Mouse (Mus musculus): ENCODE data around the gene Gm45837. TPM values are rescaled to one million over a fixed set of nuclear protein-coding genes. Genes with fewer than 3 reads are reported as not detected.

Gm45837 gene
- 0.06 TPM in 1 of 2 replicates, not detected in the other for polyA plus RNA-seq (2016; fragmentation: Nextera tagmentation; extraction: Ambion mirVana)

DNA sequence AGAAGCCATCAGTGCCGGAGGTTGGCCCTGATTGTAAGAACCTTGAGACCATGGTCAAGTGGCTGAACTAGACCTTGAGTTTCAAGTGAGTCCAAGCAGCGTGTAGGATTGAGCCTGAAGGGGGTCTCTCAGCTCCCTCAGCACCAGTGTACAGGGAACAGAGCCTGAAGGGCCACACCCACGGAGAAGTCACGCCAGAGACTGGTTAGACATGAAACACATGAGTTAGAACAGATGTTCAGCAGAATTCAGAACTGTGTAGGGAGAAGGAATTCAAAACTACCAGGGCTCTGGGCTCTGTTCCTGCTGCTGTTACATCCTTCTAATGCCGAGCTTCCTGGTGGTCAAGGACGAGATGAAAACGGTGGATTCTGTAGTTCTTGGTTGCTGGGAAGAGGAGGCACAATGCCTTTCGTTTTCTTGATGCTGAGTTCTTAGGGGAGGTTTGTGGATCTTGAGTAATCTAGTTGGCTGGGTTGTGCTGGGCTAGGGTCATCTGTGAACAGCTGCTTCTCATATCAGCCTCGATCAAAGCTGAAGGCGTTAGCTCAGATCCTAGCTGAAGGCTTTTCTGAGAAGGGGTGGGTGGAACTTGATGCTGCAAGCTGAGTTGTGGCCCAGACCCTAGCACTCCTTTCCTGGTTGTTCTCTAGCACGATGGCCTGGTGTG is at the start of gene Gm45837:
Gene Gm45837, plus strand, starts transcription at position 620 of the 670 bp plus-strand sequence.
- H3K4me3 ChIP-seq: no peak within 1 kb of the TSS
- no peak within 1 kb of the TSS for H3K27ac ChIP-seq
- H3K36me3 ChIP-seq: peaks cover 9% of the 10 kb centered on the region; the same call in 1 of the 2 replicates
- H3K9me3 ChIP-seq (replicated peaks): no peaks in the 10 kb centered on the region
- peaks cover 13% of the 10 kb centered on the region for H3K4me1 ChIP-seq
- DNase-seq (ENCODE audit: low spot score): no peak
- no peaks in the 10 kb centered on the region for H3K27me3 ChIP-seq (ENCODE audit: low read depth, poor library complexity, severe bottlenecking)
- WGBS: 82% methylated on average over 11 of the region's 11 CpGs

DNA sequence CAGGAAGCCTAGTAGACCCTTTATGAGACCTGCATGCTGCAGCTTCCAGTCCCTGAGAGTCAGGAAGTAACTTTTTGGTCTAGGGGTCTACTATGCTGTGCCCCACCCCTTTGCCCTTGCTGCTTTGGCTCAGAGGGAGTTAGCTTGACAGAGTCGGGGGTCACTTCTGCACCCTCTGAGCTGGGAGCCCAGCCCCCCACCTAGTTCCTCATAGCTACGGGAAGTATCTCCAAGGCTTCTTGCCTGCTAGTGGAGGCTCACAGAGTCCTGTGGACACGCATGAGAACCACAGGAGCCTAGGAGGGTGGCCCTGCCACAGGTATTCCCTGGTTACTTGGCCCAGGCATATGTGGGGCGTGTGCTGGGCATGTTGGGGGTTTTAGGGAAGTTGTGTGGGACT is 49.7 kb upstream of the Gm45837 start:
- no peaks in the 10 kb centered on the region for H3K9me3 ChIP-seq (replicated peaks)
- DNase-seq (ENCODE audit: low spot score): no peak
- no peaks in the 10 kb centered on the region for H3K36me3 ChIP-seq
- H3K27me3 ChIP-seq (ENCODE audit: low read depth, poor library complexity, severe bottlenecking): no peaks in the 10 kb centered on the region
- 87% methylated on average over 4 of the region's 4 CpGs for WGBS
- H3K27ac ChIP-seq: no peak overlapping the region; the same call in 1 of the 2 replicates
- H3K4me3 ChIP-seq: no peak overlapping the region
- H3K4me1 ChIP-seq: peaks cover 28% of the 10 kb centered on the region

- Histone ChIP-seq H3K4me1 (peaks cover 20% of the 10 kb centered on the region), H3K36me3 (no peaks in the 10 kb centered on the region), H3K4me3 (no peak overlapping the region), H3K9me3 (replicated peaks) (no peaks in the 10 kb centered on the region), H3K27ac (peak overlapping the region; percentile 1; the same call in 1 of the 2 replicates), H3K27me3 (ENCODE audit: low read depth, poor library complexity, severe bottlenecking) (no peaks in the 10 kb centered on the region)
- DNase-seq (ENCODE audit: low spot score): no peak
- WGBS: 67% methylated on average over 4 of the region's 4 CpGs
Observed at GRCm38 (mm10) chr7:101361767-101362166, 48.9 kb upstream of the Gm45837 start.

GRCm38 (mm10) chr7:101362791-101363191 is 47.9 kb upstream of the Gm45837 start:
- Histone ChIP-seq H3K27ac (no peak overlapping the region), H3K4me3 (no peak overlapping the region), H3K36me3 (no peaks in the 10 kb centered on the region), H3K27me3 (ENCODE audit: low read depth, poor library complexity, severe bottlenecking) (no peaks in the 10 kb centered on the region), H3K4me1 (peaks cover 12% of the 10 kb centered on the region), H3K9me3 (replicated peaks) (no peaks in the 10 kb centered on the region)
- DNase-seq (ENCODE audit: low spot score): no peak
- WGBS: 75% methylated on average over 5 of the region's 5 CpGs

DNA sequence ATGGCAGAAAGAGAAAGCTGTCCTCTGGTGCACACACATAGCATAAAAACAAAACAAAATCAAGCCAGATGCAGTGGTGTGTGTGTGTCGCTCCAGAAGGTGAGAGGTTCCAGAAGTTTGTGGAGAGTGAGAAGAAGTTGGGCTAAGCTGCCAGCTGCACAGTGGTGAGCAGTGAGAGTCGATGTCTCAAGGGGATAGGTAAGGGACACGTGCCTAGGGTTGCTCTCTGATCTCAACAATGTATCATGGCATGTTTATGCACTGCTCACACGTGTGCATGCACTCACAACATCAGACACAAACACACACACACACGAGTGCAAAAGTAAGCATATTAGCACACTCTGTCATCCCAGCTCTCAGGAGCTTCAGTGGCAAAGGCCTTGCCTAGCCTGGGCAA is 46.8 kb upstream of the Gm45837 start:
- Histone ChIP-seq H3K27me3 (ENCODE audit: low read depth, poor library complexity, severe bottlenecking) (no peaks in the 10 kb centered on the region), H3K4me3 (no peak overlapping the region), H3K9me3 (replicated peaks) (no peaks in the 10 kb centered on the region), H3K4me1 (peaks cover 12% of the 10 kb centered on the region), H3K36me3 (no peaks in the 10 kb centered on the region), H3K27ac (no peak overlapping the region)
- WGBS: 82% methylated on average over 5 of the region's 5 CpGs
- no peak for DNase-seq (ENCODE audit: low spot score)

GRCm38 (mm10) chr7:101367901-101368852 is 42.5 kb upstream of the Gm45837 start:
- Histone ChIP-seq H3K4me3 (no peak overlapping the region), H3K9me3 (replicated peaks) (no peaks in the 10 kb centered on the region), H3K27me3 (ENCODE audit: low read depth, poor library complexity, severe bottlenecking) (no peaks in the 10 kb centered on the region), H3K36me3 (no peaks in the 10 kb centered on the region), H3K27ac (no peak overlapping the region), H3K4me1 (0 out of 2 replicates have a peak, but pooled peaks cover 7% of the 10 kb centered on the region)
- 70% methylated on average over 11 of the region's 11 CpGs for WGBS
- no peak for DNase-seq (ENCODE audit: low spot score)

DNA sequence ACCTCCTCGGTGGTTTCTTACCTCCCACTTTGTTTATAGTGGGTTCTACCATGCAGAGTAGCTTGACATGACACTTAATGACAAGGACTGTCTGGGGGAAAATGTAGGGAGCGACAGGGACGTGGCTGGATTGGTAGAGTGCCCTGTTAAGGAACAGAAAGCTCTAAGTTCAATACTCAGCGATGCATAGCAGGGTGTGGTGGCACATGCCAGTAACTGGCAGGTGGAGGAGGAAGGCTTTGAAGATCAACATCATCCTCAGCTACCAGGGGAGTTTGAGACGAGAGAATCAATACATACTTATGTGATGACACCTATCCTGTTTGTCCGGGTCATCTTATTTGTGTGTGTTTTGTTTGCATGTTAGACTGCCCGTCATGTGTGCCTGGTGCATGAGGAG is 41.0 kb upstream of the Gm45837 start:
- Histone ChIP-seq H3K27me3 (ENCODE audit: low read depth, poor library complexity, severe bottlenecking) (no peaks in the 10 kb centered on the region), H3K9me3 (replicated peaks) (no peaks in the 10 kb centered on the region), H3K36me3 (no peaks in the 10 kb centered on the region), H3K4me1 (0 out of 2 replicates have a peak, but pooled peaks cover 7% of the 10 kb centered on the region), H3K27ac (no peak overlapping the region), H3K4me3 (no peak overlapping the region)
- WGBS: 80% methylated on average over 7 of the region's 7 CpGs
- no peak for DNase-seq (ENCODE audit: low spot score)

- H3K36me3 ChIP-seq: no peaks in the 10 kb centered on the region
Observed at GRCm38 (mm10) chr7:101373082-101373481, 37.6 kb upstream of the Gm45837 start.

GRCm38 (mm10) chr7:101374155-101374554 is 36.5 kb upstream of the Gm45837 start:
- H3K9me3 ChIP-seq (replicated peaks): no peaks in the 10 kb centered on the region
- H3K4me1 ChIP-seq: peaks cover 28% of the 10 kb centered on the region
- H3K4me3 ChIP-seq: no peak overlapping the region
- no peak for DNase-seq (ENCODE audit: low spot score)
- no peaks in the 10 kb centered on the region for H3K36me3 ChIP-seq
- no peak overlapping the region for H3K27ac ChIP-seq
- H3K27me3 ChIP-seq (ENCODE audit: low read depth, poor library complexity, severe bottlenecking): no peaks in the 10 kb centered on the region

More at GRCm38 (mm10) chr7:101373082-101373481, 37.6 kb upstream of the Gm45837 start:
- H3K4me1 ChIP-seq: peaks cover 19% of the 10 kb centered on the region
- no peak overlapping the region for H3K27ac ChIP-seq
- H3K9me3 ChIP-seq (replicated peaks): no peaks in the 10 kb centered on the region
- H3K4me3 ChIP-seq: no peak overlapping the region
- no peaks in the 10 kb centered on the region for H3K27me3 ChIP-seq (ENCODE audit: low read depth, poor library complexity, severe bottlenecking)
- DNase-seq (ENCODE audit: low spot score): no peak
- 77% methylated on average over 26 of the region's 26 CpGs for WGBS

- no peak for DNase-seq (ENCODE audit: low spot score)
- H3K27me3 ChIP-seq (ENCODE audit: low read depth, poor library complexity, severe bottlenecking): no peaks in the 10 kb centered on the region
- H3K9me3 ChIP-seq (replicated peaks): no peaks in the 10 kb centered on the region
- no peak overlapping the region for H3K27ac ChIP-seq
- no peaks in the 10 kb centered on the region for H3K36me3 ChIP-seq
- H3K4me1 ChIP-seq: peaks cover 31% of the 10 kb centered on the region
- 76% methylated on average over 10 of the region's 10 CpGs for WGBS
- no peak overlapping the region for H3K4me3 ChIP-seq
Observed at GRCm38 (mm10) chr7:101376701-101377340, 33.9 kb upstream of the Gm45837 start.

- Histone ChIP-seq H3K36me3 (no peaks in the 10 kb centered on the region), H3K27ac (peak overlapping the region; percentile 79), H3K27me3 (ENCODE audit: low read depth, poor library complexity, severe bottlenecking) (no peaks in the 10 kb centered on the region), H3K4me1 (peaks cover 31% of the 10 kb centered on the region), H3K9me3 (replicated peaks) (no peaks in the 10 kb centered on the region), H3K4me3 (peak overlapping the region; percentile 31)
- DNase-seq (ENCODE audit: low spot score): peak; percentile 46
- WGBS: 31% methylated on average over 7 of the region's 7 CpGs
Observed at GRCm38 (mm10) chr7:101377741-101378262, 32.9 kb upstream of the Gm45837 start.

DNA sequence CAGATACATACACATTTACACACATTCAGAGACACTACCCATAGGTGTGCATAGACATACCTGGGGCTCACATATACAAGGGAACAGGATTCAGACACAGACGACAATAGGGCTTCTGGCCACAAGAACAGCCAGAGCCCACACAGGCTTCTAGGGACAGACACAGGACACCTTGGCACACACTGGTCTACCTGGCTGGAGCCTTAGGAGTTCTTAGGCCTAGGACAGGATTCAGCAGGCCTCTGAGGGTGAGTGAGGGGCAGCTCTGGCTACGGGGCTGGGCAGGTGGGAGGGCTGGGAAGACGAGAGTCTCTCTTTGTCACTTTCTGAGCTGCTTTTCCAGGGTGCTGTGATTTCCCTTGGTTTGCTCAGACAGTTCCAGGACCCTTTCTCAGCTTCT is 32.4 kb upstream of the Gm45837 start:
- Histone ChIP-seq H3K4me1 (peaks cover 31% of the 10 kb centered on the region), H3K4me3 (no peak overlapping the region), H3K27me3 (ENCODE audit: low read depth, poor library complexity, severe bottlenecking) (no peaks in the 10 kb centered on the region), H3K9me3 (replicated peaks) (no peaks in the 10 kb centered on the region), H3K36me3 (no peaks in the 10 kb centered on the region), H3K27ac (peak overlapping the region; percentile 79)
- WGBS: 65% methylated on average over 3 of the region's 3 CpGs
- DNase-seq (ENCODE audit: low spot score): no peak
